Mouse (Mus musculus): Measurements from ENCODE around the gene Rbm34. TPM values are rescaled to one million over a fixed set of nuclear protein-coding genes. Genes with fewer than 3 reads are reported as not detected.
"Not testable (repeated sequence)": the region's sequence is repeated elsewhere in the genome, so short reads cannot be mapped to it uniquely, and the experiment has no call there.

The Rbm34 gene
- total RNA-seq (2017): 42.1 to 45.2 TPM (median 44.1 TPM) in 3 replicates

DNA sequence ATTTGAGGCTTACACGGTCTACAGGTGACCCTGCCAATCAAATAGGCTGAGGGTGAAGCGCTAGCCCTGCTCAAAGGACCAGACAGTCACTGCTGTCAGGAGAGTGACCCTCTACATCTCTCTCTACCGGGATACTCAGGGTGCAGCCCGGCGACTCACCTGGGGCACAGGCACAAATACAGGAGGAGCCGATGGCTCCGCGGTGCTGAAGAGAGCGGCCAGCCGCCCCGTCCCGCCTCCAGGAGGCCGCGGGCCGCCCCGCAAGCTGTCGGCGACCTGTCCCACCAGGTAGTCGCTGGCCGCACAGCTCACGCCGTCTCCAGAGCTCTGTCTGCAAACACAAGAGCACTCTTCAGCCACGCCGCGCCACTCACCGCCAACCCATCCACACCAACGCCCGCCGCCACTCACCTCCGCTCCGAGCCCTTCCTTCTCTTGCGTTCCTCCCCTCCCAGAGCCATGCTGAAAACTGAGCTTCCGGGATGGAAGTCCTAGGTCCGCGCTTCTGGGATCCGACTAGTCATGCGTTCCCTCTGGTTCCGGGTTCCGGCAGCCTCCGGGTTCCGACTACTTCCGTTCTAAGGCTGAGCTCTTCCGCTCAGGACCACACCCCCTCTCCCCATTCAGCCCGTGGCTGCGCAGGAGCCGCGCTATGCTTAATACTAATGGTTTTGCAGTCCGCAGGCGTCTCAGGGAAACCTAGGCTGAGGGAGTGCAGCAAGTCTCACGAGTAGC is at the start of gene Rbm34:
TSS of gene Rbm34 (minus strand) at position 493 of the 735 bp plus-strand sequence.
- peak; percentile 99 for ATAC-seq (replicated peaks; ENCODE audit: insufficient number of reproducible peaks, low FRiP score, low TSS enrichment, poor library complexity, severe bottlenecking)

DNA sequence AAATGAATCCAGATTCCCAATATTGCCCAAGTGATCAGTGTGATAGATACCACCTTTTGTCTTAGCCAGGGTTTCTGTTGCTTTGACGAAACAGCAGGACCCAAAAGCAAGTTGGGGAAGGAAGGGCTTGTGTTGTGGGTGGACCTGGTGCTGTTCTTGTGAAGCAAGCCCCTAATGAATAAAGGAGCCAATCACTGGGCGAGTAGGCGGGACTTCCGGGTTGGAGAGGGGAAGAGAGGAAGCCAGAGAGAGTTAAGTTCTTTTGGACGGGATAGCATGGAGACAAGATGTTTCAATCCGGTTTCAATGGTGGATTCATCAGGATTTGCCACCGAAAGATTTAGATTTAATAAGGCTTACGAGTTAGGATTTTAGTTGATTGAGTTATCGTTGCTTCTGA is 40.8 kb upstream of the Rbm34 start:
- no peak for ATAC-seq (replicated peaks; ENCODE audit: insufficient number of reproducible peaks, low FRiP score, low TSS enrichment, poor library complexity, severe bottlenecking)

DNA sequence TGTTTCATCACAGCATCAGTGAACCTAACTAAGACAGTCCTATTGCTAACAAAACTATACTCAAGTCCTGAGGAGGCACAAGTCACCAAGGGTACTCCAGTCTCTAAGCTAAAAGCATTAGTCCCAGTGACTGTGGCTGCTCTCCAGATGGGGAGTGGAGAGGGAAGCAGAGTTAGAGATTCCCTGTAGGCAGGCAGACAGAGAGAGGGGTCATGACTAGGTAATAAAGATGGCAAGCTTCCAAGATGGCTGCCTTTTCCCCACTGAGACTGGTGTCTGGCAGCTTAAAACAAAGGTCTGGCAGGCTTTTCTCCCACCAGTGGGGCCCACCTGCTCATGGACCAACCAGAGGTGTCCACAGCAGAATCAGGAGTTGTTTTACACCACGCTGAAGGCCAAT is 23.6 kb upstream of the Rbm34 start:
- no peak for ATAC-seq (replicated peaks; ENCODE audit: insufficient number of reproducible peaks, low FRiP score, low TSS enrichment, poor library complexity, severe bottlenecking)

DNA sequence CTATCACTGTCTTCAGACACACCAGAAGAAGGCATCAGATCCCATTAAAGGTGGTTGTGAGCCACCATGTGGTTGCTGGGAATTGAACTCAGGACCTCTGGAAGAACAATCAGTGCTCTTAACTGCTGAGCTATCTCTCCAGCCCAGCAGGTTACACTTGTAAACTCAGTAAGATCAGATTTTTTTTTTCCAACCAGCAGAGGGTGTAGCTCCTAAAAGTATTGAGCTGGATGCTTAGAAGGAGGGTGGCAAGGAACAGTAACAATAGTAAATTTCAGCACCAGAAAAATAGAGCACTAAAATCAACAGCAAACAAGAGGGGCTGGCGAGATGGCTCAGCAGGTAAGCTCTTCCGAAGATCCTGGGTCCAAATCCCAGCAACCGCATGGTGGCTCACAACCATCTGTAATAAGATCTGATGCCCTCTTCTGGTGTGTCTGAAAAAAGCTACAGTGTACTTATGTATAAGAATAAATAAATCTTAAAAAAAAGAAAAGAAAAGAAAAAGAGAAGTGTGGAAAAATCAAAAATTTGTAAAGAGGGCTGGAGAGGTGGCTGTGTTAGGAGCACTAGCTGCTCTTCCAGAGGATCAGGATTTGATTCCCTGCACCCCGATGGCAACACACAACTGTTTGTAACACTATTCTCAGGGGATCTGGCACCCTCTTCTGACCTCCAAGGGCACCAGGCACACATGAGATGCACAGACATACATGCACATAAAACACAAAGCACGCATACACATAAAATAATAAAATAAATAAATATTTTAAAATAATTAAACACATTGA is 18.7 kb upstream of the Rbm34 start:
- ATAC-seq (replicated peaks; ENCODE audit: insufficient number of reproducible peaks, low FRiP score, low TSS enrichment, poor library complexity, severe bottlenecking): no peak

DNA sequence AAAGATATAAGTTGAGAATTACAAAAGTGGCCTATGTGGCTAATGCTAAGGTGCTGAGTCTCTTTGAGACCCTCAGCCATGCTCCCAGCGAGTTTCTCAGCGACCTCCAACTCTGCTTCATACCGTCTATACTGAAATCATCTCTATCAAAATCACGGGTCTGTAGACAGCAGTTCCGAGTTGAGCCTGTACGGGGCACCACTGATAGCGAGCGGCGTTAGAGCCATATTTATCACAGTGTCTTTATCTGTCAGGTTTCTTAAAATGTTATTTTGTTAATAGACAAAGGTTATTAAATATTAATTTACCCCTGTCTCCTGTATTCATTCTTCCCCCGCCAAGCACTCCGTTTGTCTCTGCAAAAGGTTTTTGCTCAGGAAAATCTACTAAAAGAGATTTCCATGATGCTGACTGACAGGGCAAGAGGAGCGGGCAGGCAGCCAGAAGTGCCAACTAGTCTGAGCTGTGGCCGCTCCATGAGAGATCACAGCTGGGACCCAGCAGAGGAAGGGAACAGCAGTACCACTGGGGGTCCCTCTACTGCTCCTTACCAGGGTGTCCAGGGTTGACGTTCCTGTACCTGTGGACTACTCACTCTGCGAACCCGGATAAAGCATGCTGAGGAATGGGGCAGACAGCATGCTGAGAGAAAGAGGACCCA is 17.6 kb upstream of the Rbm34 start:
- ATAC-seq (replicated peaks; ENCODE audit: insufficient number of reproducible peaks, low FRiP score, low TSS enrichment, poor library complexity, severe bottlenecking): no peak

DNA sequence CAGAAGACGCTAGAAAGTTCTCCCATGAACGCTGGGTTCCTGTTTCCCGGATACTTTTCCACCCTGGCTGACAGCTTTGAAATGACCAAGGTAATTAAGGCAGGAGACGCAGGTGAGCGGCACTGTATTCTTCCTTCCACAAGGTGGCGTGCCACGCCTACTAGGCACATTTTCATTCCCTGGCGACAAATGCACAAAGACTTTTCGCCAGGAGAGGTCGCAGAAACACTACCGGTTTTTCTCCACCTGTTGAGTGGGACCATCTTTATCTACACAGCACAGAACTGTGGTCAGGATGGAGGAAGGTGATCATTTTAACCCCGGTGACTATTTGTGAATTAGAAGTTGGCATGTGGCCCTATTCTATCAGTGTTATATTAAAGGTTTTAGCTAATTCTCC is 15.6 kb upstream of the Rbm34 start:
- peak; percentile 50; the same call in 1 of the 2 replicates for ATAC-seq (replicated peaks; ENCODE audit: insufficient number of reproducible peaks, low FRiP score, low TSS enrichment, poor library complexity, severe bottlenecking)

DNA sequence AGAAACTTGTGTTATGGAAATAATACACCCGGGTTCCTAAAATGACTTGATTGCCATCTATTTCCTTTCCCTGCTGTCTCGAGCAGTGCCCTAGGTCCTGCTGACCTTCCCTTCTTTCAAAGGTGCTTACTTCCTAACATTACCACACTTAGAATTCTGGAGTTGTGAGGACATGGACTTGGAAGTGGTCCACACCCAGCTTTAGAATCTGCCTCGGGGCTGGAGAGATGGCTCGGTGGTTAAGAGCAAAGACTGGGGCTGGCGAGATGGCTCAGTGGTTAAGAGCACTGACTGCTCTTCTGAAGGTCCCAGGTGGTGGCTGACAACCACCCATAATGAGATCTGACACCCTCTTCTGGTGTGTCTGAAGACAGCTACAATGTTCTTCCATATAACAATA is 9.2 kb upstream of the Rbm34 start:
- no peak for ATAC-seq (replicated peaks; ENCODE audit: insufficient number of reproducible peaks, low FRiP score, low TSS enrichment, poor library complexity, severe bottlenecking)

DNA sequence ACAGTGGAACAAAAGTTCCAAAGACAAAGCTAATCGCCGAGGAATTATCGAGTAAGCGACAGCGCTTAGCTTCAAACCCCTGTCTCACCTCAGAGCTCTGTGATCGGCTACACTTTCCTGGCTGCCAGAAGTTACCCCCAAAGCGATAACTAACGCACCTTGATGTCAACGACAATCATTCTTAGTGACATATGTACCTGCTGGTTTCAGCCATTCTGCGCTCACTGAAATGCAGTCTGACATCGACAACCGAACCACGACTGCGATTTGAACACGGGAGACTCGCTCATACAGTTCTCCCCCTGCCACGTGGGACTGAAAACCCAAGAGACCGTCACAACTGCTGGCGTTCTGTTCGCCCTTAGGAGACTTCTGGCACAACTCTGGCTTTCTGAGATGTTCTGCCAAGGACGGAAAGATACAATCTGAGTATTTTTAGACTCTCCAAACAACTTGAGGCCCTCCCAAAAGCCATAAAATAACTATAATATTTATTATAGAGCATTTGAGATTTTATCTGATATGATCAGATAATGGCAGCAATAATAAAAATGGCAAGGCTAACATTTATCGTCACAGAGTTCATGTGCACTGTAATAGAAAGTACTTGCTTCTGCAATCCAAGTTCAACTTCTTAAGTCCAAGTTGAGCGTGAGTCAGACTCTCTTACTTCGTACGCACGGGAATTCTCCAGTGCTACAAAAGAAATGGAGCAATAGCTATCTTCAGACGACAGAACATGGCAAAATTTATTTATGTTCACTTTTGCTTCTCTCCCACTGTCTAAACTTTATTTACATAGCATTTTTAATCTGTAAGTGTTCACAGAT is 8.4 kb upstream of the Rbm34 start:
- ATAC-seq (replicated peaks; ENCODE audit: insufficient number of reproducible peaks, low FRiP score, low TSS enrichment, poor library complexity, severe bottlenecking): no peak

DNA sequence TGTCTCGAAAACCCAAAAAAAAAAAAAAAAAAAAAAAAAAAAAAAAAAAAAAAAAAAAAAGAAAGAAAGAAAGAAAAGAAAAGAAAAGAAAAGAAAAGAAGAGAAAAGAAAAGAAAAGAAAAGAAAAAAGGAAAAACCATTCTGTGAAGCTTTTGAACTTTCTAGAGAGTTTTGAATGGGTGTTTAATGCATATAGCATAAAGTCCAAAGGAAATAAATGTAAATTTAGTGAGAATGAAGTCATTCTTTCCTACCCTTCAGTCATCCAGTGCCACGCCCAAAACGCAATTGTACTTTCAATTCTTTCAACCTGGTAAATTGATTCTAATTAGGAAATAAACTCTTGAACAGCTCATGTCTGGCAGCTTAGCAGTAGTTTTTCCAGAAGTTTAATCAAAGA is 7.7 kb upstream of the Rbm34 start:
- ATAC-seq (replicated peaks; ENCODE audit: insufficient number of reproducible peaks, low FRiP score, low TSS enrichment, poor library complexity, severe bottlenecking): not testable (repeated sequence)

DNA sequence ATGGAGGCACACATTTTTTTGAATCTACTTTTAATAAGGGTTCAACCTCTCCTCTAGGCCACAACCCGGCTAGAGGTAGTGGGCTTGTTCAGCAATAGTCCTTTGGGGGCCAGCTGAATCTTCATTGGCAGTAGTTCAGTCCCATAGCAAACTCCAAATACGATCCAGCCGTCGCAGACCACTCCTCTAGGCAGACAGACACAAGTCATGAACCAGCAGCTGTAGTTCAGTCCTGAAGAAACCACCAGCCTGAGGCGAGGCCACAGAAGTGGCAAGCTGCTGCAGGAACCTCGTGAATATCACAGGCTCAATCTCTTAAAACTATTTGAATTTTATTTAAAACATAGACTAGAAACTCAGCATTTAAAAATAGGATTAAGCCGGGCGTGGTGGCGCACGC is 7.2 kb upstream of the Rbm34 start:
- no peak for ATAC-seq (replicated peaks; ENCODE audit: insufficient number of reproducible peaks, low FRiP score, low TSS enrichment, poor library complexity, severe bottlenecking)

DNA sequence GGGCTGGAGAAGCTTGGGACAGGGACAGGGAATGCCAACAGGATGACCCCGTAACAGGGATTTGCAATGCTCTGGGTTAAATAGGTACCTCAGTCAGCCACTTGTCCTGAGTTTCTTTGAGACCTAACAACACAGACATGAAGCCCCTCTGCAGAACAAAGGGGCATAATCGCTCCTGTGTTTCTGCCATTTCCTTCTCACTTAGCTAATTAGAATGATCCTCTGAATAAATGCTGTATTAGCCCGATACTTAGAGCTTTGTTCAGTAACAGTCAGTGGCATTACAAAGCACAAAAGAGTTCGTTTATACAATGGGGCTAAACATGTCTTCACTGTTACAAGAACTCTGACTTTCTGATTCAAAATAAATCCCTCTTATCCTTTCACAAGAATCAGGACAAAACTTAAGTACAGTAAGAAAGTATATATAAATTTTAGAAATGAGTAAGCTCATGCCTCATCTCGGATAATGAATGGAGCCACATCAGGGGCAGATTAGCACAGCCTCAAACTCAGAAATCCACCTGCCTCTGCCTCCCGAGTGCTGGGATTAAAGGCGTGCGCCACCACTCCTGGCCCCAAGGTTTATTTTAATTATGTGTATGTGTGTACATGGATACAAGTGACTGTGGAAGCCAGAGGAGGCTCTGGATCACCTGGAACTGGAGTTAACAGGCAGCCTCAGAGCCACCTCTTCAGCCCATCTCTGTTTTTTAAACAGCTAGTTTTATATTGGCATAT is 5.9 kb upstream of the Rbm34 start:
- no peak for ATAC-seq (replicated peaks; ENCODE audit: insufficient number of reproducible peaks, low FRiP score, low TSS enrichment, poor library complexity, severe bottlenecking)

DNA sequence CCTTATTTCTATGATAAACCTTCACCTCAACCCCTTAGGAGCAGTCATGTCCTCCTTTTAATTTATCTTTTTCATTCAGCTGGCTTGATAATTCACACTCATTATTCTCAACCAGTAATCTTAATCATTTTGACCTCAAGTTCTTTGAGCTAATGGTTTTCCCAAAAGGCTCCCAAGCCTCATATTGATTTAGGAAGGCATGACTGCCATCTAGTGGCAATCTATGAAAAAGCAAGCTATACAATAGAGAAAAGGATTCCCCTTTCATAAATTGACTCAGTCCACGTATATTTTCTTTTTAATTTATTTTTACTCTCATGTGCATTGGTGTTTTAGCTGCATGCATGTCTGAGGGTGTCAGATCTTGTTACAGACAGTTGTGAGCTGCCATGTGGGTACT is 4.8 kb upstream of the Rbm34 start:
- ATAC-seq (replicated peaks; ENCODE audit: insufficient number of reproducible peaks, low FRiP score, low TSS enrichment, poor library complexity, severe bottlenecking): no peak

DNA sequence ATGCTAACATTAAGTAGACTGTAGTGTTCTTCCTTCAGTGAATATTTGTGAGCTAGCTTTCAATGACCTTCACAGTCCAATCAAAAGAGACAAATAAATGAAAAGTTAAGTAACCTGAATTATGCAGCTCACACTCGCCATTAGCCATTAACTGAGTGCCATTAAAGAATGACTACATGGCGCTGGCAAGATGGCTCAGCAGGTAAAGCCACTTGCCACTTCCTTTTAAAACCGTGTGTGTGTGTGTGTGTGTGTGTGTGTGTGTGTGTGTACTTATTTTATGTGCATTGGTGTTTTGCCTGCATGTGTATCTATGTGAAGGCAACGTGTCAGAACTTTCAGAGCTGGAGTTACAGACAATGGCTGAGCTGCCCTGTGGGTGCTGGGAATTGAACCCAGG is 3.6 kb upstream of the Rbm34 start:
- no peak for ATAC-seq (replicated peaks; ENCODE audit: insufficient number of reproducible peaks, low FRiP score, low TSS enrichment, poor library complexity, severe bottlenecking)

DNA sequence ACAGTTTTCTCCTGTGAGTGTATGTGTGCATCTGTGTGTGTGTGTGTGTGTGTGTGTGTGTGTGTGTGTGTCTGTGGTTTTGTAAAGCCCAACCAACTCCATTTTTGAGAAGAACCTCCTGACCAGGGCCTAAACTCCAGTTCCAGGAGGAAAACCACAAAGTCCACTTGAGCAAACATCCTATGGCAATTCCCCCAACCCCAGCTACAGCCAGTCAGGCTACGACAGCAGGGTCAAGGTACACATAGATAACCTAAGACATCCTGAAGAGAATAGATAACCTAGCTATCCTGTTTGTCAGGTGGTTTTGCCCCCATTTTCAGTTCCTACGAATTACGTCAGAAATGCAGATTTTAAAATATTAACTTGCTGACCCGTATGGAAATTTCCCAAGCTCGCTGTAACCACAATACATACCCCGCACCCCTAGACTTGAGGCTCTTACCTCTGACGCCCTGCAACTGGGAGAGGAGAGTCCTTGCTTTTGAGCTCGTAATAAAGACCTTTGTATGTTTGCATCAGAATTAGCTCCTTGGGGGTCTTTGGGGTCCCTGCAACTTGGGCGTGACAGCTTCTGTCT is 2.9 kb upstream of the Rbm34 start:
- no peak for ATAC-seq (replicated peaks; ENCODE audit: insufficient number of reproducible peaks, low FRiP score, low TSS enrichment, poor library complexity, severe bottlenecking)

DNA sequence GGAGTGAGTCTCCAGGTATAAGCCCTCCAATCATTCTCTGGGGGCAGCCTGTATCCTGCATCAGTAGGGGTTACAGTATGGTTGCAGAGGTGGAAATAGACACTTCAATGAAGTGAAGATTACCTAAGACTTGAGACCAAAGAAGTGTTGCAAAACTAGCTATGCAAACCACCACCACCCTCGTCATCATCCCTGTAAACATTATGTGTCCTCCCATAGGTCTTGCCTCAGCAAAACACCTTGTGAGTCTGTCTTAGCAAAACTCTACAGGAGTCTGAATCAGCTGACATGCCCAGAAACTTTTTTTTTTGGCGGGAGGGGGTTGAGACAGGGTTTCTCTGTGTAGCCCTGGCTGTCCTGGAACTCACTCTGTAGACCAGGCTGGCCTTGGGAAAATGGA is 1.8 kb upstream of the Rbm34 start:
- no peak for ATAC-seq (replicated peaks; ENCODE audit: insufficient number of reproducible peaks, low FRiP score, low TSS enrichment, poor library complexity, severe bottlenecking)

DNA sequence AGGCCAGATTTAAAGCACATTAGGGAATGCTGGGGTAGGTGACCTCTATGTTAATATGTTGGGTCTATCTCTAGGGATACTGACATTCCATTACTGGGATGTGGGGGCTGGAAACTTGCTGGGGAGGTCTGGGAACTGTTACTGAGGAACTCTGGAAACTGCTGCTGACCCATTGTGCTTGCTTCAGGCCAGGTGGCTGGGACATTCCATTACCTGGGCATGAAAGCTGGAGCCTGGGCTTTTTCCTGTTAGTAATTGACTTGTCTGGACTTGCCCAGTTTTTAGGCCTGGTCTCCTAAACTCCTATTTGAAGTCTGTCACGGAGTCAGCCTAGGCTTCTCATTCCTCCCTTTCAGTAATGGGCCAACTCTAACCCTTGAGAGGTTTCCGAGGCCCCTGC is 1.2 kb upstream of the Rbm34 start:
- ATAC-seq (replicated peaks; ENCODE audit: insufficient number of reproducible peaks, low FRiP score, low TSS enrichment, poor library complexity, severe bottlenecking): no peak

DNA sequence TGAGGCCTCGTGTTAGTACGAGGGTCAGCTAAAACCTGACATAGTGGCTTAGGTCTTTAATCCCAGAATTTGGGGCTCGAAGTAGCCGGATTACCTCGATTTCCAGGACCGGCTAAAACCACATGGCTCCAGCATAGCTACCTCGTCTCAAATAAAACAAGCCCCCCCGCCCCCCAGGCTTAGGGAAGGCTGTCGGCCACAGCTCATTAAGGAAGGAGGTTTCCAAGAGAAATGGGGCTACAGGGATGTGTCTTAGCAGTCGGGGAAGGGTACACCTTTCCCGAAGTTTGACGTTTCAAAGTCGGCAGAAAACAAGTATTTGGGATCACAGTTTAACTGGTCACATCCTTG is 418 bp upstream of the Rbm34 start:
- ATAC-seq (replicated peaks; ENCODE audit: insufficient number of reproducible peaks, low FRiP score, low TSS enrichment, poor library complexity, severe bottlenecking): no peak

DNA sequence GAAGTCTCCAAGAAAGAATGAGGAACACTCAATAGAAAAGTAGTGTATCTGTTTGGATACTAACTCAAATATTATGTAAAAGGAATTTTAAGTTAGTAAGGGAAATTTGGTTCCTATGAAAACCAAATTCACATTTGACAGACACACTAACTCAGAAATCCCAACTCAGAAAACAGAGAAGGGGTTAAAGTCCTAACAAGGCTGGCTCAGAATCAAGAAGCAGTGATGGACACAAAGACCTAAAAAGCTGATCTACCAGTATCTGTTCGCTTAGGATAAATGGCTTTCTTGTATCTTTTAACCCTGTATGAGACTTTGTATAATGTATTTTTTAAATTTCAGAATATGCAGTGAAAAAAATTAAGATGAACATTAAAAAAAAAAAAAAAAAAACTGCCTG is 1.3 kb downstream of the Rbm34 start:
- ATAC-seq (replicated peaks; ENCODE audit: insufficient number of reproducible peaks, low FRiP score, low TSS enrichment, poor library complexity, severe bottlenecking): no peak

All from monocyte, adult 5-6 weeks (primary cell).